In the genomic region with DNA sequence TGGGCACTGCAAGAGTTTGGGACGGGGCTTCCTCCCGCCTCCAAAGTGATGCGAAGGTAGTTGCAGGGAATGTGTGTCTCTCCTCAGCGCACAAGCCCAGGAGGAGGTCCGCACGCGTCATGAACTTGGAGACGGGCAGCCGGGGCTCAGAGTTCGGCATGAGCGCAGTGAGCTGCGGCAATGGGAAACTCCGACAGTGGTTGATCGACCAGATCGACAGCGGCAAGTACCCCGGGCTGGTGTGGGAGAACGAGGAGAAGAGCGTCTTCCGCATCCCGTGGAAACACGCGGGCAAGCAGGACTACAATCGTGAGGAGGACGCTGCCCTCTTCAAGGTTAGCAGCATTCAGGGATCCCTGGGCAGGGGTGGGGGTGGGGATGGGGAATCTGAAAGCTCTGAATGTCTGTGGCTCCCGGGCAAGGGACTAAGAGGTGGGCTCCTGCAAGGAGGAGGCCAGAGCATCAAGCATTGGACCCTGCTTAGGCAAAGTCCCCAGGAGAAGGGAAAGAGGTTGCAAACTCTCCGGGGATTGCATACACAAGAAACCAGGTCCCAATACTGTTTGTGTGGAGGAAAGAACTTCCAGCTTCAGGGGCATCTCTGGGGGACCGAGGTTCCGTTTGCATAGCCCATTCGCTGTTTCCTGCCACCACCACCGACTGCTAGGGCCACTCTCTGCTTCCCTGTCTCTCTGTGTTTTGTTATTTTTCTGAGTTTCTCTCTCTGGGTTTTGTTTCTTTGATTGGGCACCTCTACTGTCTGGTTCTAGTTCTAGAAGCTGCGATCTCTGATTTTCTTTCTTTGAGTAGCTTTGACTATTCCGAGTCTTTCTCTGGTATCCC, we compare ENCODE assay signal across 8 mouse cellular contexts. TPM values are rescaled to one million over a fixed set of nuclear protein-coding genes. Genes with fewer than 3 reads are reported as not detected.
DNase-seq lines count a peak whose midpoint lies in the region; ATAC-seq and TF ChIP-seq lines count a peak whose summit lies in the region.

No protein-coding gene starts in this region.

- H3K27ac ChIP-seq in gastrocnemius, adult 2 months: peak overlapping the region; percentile 72; the same call in 1 of the 2 replicates
- no peak overlapping the region for H3K27ac ChIP-seq in hindbrain, embryonic 15.5 days (replicated peaks)
- no peak overlapping the region for H3K27ac ChIP-seq in midbrain, embryonic 16.5 days (ENCODE audit: low read length)

- 3% methylated on average over 33 of the region's 33 CpGs for WGBS in hindbrain, embryonic 15.5 days
- 2% methylated on average over 33 of the region's 33 CpGs for WGBS in midbrain, embryonic 16.5 days

- peak overlapping the region; percentile 81 for H3K4me3 ChIP-seq in gastrocnemius, adult 2 months
- H3K4me3 ChIP-seq in hindbrain, embryonic 15.5 days: peak overlapping the region; percentile 37
- peak overlapping the region; percentile 40 for H3K4me3 ChIP-seq in midbrain, embryonic 16.5 days (ENCODE audit: low read depth, low read length)

- H3K27me3 ChIP-seq in hindbrain, embryonic 15.5 days: peaks cover 53% of the 10 kb centered on the region
- peaks cover 48% of the 10 kb centered on the region for H3K27me3 ChIP-seq in midbrain, embryonic 16.5 days (ENCODE audit: control insufficient read depth, insufficient read depth, low read depth, low read length)

- ATAC-seq in hindbrain, embryonic 15.5 days (ENCODE audit: low FRiP score, low read depth): 0 out of 2 replicates have a peak, but pooled peaks have one; percentile 31
- peak; percentile 47; the same call in 1 of the 2 replicates for ATAC-seq in midbrain, embryonic 16.5 days

- H3K9ac ChIP-seq in hindbrain, embryonic 15.5 days: peak overlapping the region; percentile 26; the same call in 1 of the 2 replicates
- no peak overlapping the region for H3K9ac ChIP-seq in midbrain, embryonic 16.5 days (ENCODE audit: low read depth, low read length)

- H3K36me3 ChIP-seq in hindbrain, embryonic 15.5 days: no peaks in the 10 kb centered on the region
- H3K36me3 ChIP-seq in midbrain, embryonic 16.5 days (ENCODE audit: control insufficient read depth, insufficient read depth, low read length): no peaks in the 10 kb centered on the region

- H3K9me3 ChIP-seq in hindbrain, embryonic 15.5 days: no peaks in the 10 kb centered on the region
- H3K9me3 ChIP-seq in midbrain, embryonic 16.5 days (replicated peaks; ENCODE audit: control insufficient read depth, low read length, poor library complexity, severe bottlenecking): no peaks in the 10 kb centered on the region

- H3K4me2 ChIP-seq in hindbrain, embryonic 15.5 days: peak overlapping the region; percentile 64
- peak overlapping the region; percentile 59 for H3K4me2 ChIP-seq in midbrain, embryonic 16.5 days (ENCODE audit: low read length)

- intact Hi-C loops in gastrocnemius, adult 2 months (cut with DNase I): no loop called here

- peak; percentile 41 for DNase-seq in gastrocnemius, adult 2 months
- no peak for DNase-seq in gastrocnemius, postnatal 10 days
- DNase-seq in thymus, postnatal 0 days (ENCODE audit: low spot score): peak; percentile 27
- DNase-seq in thymus, postnatal 25 days: no peak
- no peak for DNase-seq in gastrocnemius, postnatal 25 days
- no peak for DNase-seq in right cerebral cortex, adult 2 months (ENCODE audit: low spot score in 2 of 2)

- TF ChIP-seq CTCF in gastrocnemius, adult 2 months (IDR thresholded peaks at IDR 0.05): no peak

- H3K4me1 ChIP-seq in hindbrain, embryonic 15.5 days (replicated peaks): peaks cover 23% of the 10 kb centered on the region
- peaks cover 21% of the 10 kb centered on the region for H3K4me1 ChIP-seq in midbrain, embryonic 16.5 days (ENCODE audit: control insufficient read depth, insufficient read depth, low read length)

RNA-seq across cellular contexts. Expression of a gene that starts 1.7 kb away (rescaled TPM):
- 1 to 10 TPM in 1 of 2 experiments, under 1 TPM in 1; 0.64 to 2.5 TPM for total RNA-seq in gastrocnemius, adult 2 months (2021)
- 1 to 10 TPM; 1.8 to 2.7 TPM for total RNA-seq in gastrocnemius, postnatal 10 days (2021)
- 1.6 and 1.7 TPM in 2 replicates for polyA plus RNA-seq in thymus, postnatal 0 days (2015; fragmentation: Nextera tagmentation; extraction: Ambion mirVana)
- polyA plus RNA-seq in hindbrain, embryonic 15.5 days (2015; fragmentation: Nextera tagmentation; extraction: Ambion mirVana): 0.03 and 0.04 TPM in 2 replicates
- polyA plus RNA-seq in midbrain, embryonic 16.5 days (2015; fragmentation: Nextera tagmentation; extraction: Ambion mirVana): 0.07 and 0.10 TPM in 2 replicates
- 1 to 10 TPM in 1 of 2 experiments, under 1 TPM in 1; 0.28 to 1.4 TPM for total RNA-seq in gastrocnemius, postnatal 25 days (2021)

Comparison
In these comparisons a context has a peak if more than half of its experiments do, and no peak if none do; other contexts are left out.
1. DNase-seq: peak in gastrocnemius, adult 2 months (single experiment) and thymus, postnatal 0 days (single experiment); none in gastrocnemius, postnatal 10 days (single experiment), thymus, postnatal 25 days (single experiment), gastrocnemius, postnatal 25 days (single experiment) and right cerebral cortex, adult 2 months (0 of 2).
2. Peak in every context shown above with its lines, with median percentiles within 50 percentile points of each other: H3K4me3 ChIP-seq.